Mouse (Mus musculus) gastrocnemius, adult 18-20 months (tissue): ENCODE measurements around the gene Olfr1240. TPM values are rescaled to one million over a fixed set of nuclear protein-coding genes. Genes with fewer than 3 reads are reported as not detected.

Experiments
- DNase-seq: peaks from one replicate; pipeline ENCODE4 v3.0.0; 2021; ENCODE audit warnings: low spot score
- long read RNA-seq, 2 experiments: library from polyadenylated mRNA; stranded (forward); transcript quantifications; one replicate each; pipeline ENCODE4 v2.0.0; 2021
- total RNA-seq, 2 experiments: library from RNA; stranded (reverse); gene quantifications; 2 replicates each; pipeline ENCODE4 v1.2.3; 2021

The Olfr1240 gene
- not detected for total RNA-seq
- long read RNA-seq, experiment 1: 0 reads
- long read RNA-seq, experiment 2: 0 reads

GRCm38 (mm10) chr2:89442900-89443299, at the start of gene Olfr1240:
Gene Olfr1240 (minus strand): TSS chr2:89443000.
- no peak for DNase-seq

DNA sequence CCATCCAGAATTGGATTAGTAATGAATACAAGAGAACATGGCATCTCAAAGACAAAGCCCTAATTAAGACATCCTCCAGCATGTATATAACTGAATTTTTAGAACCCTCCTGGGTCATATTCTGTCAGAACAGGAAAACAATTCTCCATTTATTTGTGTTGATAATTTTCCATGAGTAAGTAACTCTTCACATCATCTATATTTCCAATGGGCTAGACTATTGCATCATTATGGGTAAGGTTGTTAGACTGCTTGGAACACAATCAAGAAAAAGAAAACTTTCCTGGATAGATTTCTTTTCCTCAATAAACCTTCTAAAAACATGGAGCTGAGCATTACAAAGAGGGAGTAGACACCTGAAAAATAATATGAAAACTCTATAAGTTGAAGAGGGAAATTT, 44.2 kb upstream of the Olfr1240 start, which contains the start of gene Olfr1241:
Olfr1241 (minus strand) TSS at position 101 of the 400 bp plus-strand sequence.
- no peak for DNase-seq

DNA sequence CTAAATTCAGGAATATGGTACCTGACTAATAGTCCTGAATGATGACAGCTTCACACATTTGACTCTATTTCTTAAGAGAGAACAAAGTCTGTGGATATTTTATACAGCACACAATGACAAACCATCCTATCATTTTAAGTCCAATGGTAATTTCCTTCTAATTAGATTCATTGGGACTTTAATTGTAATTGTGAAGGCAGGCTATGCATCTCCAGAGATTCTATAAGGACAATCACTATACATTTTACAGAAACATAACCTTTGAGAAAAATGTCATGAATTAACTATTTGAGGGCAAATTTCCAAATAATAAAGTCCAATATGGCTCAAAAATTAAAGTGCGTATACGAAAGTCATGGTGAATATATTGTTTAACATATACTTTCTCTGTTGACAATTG, 22.5 kb downstream of the Olfr1240 start, which contains the start of gene Olfr1239:
Olfr1239 (minus strand) TSS at position 101 of the 400 bp plus-strand sequence.
- DNase-seq: no peak

- no peak for DNase-seq
These were observed 28.2 kb downstream of the Olfr1240 start for GRCm38 (mm10) chr2:89414557-89414956.

DNA sequence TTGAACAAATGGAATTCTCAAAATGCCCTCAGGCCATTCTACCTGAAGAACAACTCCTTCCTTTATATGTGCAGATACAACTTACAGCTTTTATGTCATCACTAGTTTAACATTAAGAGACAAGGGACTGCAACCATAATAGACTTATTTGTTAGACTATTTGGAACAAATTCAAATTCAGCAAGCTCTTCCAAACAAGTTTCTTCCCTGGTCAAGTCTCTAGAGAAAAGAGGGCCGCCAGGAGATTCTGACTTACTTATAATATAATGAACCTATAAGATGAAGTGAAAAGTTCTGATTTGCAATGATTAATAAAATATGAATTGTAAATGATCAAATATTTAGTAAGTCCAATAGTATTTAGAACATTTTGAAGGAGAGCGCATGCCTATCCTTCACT, 33.2 kb downstream of the Olfr1240 start, which contains the start of gene Olfr1238:
Olfr1238 (minus strand) TSS at position 101 of the 400 bp plus-strand sequence.
- DNase-seq: no peak

- no peak for DNase-seq
These were observed 41.9 kb downstream of the Olfr1240 start for GRCm38 (mm10) chr2:89400882-89401281.

Other genes with a start within 250 kb of the Olfr1240 start
- gene Olfr1226, start 243.0 kb downstream of the Olfr1240 start, total RNA-seq: not detected
- not detected for gene Olfr1228, start 188.9 kb downstream of the Olfr1240 start, total RNA-seq
- not detected for gene Olfr1229, start 155.0 kb downstream of the Olfr1240 start, total RNA-seq
- gene Olfr1230, start 145.7 kb downstream of the Olfr1240 start, total RNA-seq: not detected
- not detected for gene Olfr1231, start 135.9 kb downstream of the Olfr1240 start, total RNA-seq
- gene Olfr1232, start 113.3 kb downstream of the Olfr1240 start, total RNA-seq: not detected
- gene Olfr1233, start 100.6 kb downstream of the Olfr1240 start, total RNA-seq: not detected
- gene Olfr1234, start 78.1 kb downstream of the Olfr1240 start, total RNA-seq: not detected
- not detected for gene Olfr1238, start 33.3 kb downstream of the Olfr1240 start, total RNA-seq
- not detected for gene Olfr1239, start 22.6 kb downstream of the Olfr1240 start, total RNA-seq
- gene Olfr1241, start 44.1 kb upstream of the Olfr1240 start, total RNA-seq: not detected
- not detected for gene Olfr1242, start 55.3 kb upstream of the Olfr1240 start, total RNA-seq
- not detected for gene Olfr1243, start 88.5 kb upstream of the Olfr1240 start, total RNA-seq
- gene Olfr1245, start 135.4 kb upstream of the Olfr1240 start, total RNA-seq: not detected
- gene Olfr1246, start 150.2 kb upstream of the Olfr1240 start, total RNA-seq: not detected
- gene Olfr1247, start 171.1 kb upstream of the Olfr1240 start, total RNA-seq: under 1 TPM in 1 of 2 experiments, not detected in 1; 0.05 TPM
- not detected for gene Olfr1248, start 175.2 kb upstream of the Olfr1240 start, total RNA-seq
- not detected for gene Olfr1249, start 192.0 kb upstream of the Olfr1240 start, total RNA-seq
- gene Olfr1250, start 218.5 kb upstream of the Olfr1240 start, total RNA-seq: not detected
- gene Olfr1251, start 228.9 kb upstream of the Olfr1240 start, total RNA-seq: not detected